Mouse (Mus musculus): ENCODE measurements around the gene Olfr1417. TPM values are rescaled to one million over a fixed set of nuclear protein-coding genes. Genes with fewer than 3 reads are reported as not detected.

Olfr1417 gene
- polyA plus RNA-seq, 1 experiment from 2014 or later = not detected

DNA sequence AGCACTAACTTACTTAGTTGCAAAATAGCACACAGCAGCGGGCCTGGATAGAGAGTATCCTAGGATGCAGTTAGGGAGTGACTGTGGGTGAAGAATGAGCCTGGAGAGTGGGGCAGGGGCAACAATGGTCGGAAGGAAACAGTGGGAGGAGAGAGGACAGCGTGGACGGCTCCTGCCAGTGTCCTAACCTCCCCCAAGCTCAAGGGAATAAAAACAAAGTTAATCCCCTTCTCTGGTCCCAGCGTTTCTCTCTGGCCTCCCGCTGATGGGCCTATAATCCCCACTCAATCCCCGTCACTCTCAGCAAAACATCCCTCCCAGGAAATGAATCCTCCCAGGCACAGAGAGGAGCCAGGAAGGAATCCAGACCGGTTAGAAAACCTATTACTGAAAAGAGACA lies 25.4 kb downstream of the Olfr1417 start:
- Histone ChIP-seq H3K36me3 (ENCODE audit: control insufficient read depth, insufficient read depth, low read length) (no peaks in the 10 kb centered on the region), H3K27me3 (ENCODE audit: control insufficient read depth, insufficient read depth, low read depth, low read length) (no peaks in the 10 kb centered on the region), H3K4me2 (ENCODE audit: low read depth, low read length) (no peak overlapping the region), H3K9ac (ENCODE audit: low read length) (no peak overlapping the region), H3K4me3 (ENCODE audit: low read length) (no peak overlapping the region), H3K9me3 (ENCODE audit: control insufficient read depth, low read length) (no peaks in the 10 kb centered on the region), H3K4me1 (replicated peaks; ENCODE audit: control insufficient read depth, insufficient read depth, low read length) (peaks cover 9% of the 10 kb centered on the region), H3K27ac (ENCODE audit: low read length) (peak overlapping the region; percentile 53)
- ATAC-seq (ENCODE audit: low read depth) = peak; percentile 78
- WGBS = 26% methylated on average over 8 of the region's 8 CpGs

GRCm38 (mm10) chr19:11813136-11813535 lies 25.9 kb downstream of the Olfr1417 start:
- H3K4me1 ChIP-seq (replicated peaks; ENCODE audit: control insufficient read depth, insufficient read depth, low read length) = peaks cover 7% of the 10 kb centered on the region
- 0 out of 2 replicates have a peak overlapping the region, but pooled peaks have one; percentile 33 for H3K27ac ChIP-seq (ENCODE audit: low read length)

DNA sequence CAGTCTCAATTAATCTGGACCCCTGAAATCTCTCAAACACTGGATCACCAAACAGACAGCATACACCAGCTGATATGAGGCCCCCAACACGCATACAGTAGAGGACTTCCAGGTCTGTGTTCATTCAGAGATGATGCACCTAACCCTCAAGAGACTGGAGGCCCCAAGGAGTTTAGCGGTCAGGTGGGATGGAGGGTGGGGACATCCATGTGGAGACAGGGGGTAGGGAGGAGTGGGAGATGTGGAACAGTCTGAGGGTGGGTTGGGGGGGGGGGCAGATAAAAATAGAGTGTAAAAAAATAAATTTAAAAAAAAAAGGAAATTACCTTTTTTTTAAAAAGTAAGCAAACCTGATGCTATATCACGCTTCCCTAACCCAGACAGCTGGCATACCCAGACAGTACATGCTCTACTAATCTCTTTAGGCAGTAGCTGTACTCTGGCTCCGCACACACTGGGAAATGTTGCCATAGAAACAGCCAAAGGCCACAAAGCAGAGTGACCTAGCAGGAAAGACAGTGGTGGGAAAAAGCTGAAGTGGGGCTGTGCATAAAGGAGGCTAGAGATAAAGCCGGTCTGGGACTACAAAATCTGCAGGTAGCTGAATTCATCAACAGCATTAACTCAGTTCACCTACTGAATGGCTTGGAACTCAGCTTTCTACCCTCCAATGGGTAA lies 27.2 kb downstream of the Olfr1417 start:
- 45% methylated on average over 5 of the region's 5 CpGs for WGBS
- H3K27ac ChIP-seq (ENCODE audit: low read length) = no peak overlapping the region

More at GRCm38 (mm10) chr19:11813136-11813535, 25.9 kb downstream of the Olfr1417 start:
- 59% methylated on average over 4 of the region's 4 CpGs for WGBS
- no peak overlapping the region for H3K4me3 ChIP-seq (ENCODE audit: low read length)
- no peaks in the 10 kb centered on the region for H3K9me3 ChIP-seq (ENCODE audit: control insufficient read depth, low read length)
- H3K36me3 ChIP-seq (ENCODE audit: control insufficient read depth, insufficient read depth, low read length) = no peaks in the 10 kb centered on the region
- H3K9ac ChIP-seq (ENCODE audit: low read length) = no peak overlapping the region
- no peak overlapping the region for H3K4me2 ChIP-seq (ENCODE audit: low read depth, low read length)
- no peak for ATAC-seq (ENCODE audit: low read depth)
- H3K27me3 ChIP-seq (ENCODE audit: control insufficient read depth, insufficient read depth, low read depth, low read length) = no peaks in the 10 kb centered on the region

DNA sequence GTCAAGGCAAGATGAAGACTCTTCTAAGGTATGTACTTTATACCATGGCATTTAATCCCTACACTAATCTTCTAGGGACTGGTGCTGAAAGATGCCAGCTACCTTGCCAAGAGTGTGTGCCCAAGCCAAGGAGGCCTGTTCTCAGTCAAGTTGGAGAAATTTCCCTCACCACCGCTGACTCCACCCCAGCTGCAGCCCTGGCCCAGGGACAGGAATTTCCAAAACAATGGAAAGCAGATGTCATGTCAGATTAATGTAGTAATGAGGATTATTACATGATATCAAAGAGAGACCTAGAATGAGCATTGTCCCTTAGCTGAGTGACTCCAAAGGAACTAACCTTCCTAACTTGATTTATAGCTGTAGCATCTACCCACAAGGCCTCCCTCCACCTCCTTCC lies 28.2 kb downstream of the Olfr1417 start:
- peaks cover 7% of the 10 kb centered on the region for H3K4me1 ChIP-seq (replicated peaks; ENCODE audit: control insufficient read depth, insufficient read depth, low read length)
- 0 out of 2 replicates have a peak overlapping the region, but pooled peaks have one; percentile 30 for H3K27ac ChIP-seq (ENCODE audit: low read length)
- no peak overlapping the region for H3K9ac ChIP-seq (ENCODE audit: low read length)
- H3K4me3 ChIP-seq (ENCODE audit: low read length) = no peak overlapping the region
- no peak for ATAC-seq (ENCODE audit: low read depth)
- no peaks in the 10 kb centered on the region for H3K9me3 ChIP-seq (ENCODE audit: control insufficient read depth, low read length)
- 53% methylated on average over 1 of the region's 1 CpGs for WGBS
- no peaks in the 10 kb centered on the region for H3K27me3 ChIP-seq (ENCODE audit: control insufficient read depth, insufficient read depth, low read depth, low read length)
- no peak overlapping the region for H3K4me2 ChIP-seq (ENCODE audit: low read depth, low read length)
- H3K36me3 ChIP-seq (ENCODE audit: control insufficient read depth, insufficient read depth, low read length) = no peaks in the 10 kb centered on the region

More for the DNA sequence above, 27.2 kb downstream of the Olfr1417 start:
- H3K4me1 ChIP-seq (replicated peaks; ENCODE audit: control insufficient read depth, insufficient read depth, low read length) = peaks cover 7% of the 10 kb centered on the region
- H3K9ac ChIP-seq (ENCODE audit: low read length) = no peak overlapping the region
- ATAC-seq (ENCODE audit: low read depth) = peak; percentile 46
- H3K4me2 ChIP-seq (ENCODE audit: low read depth, low read length) = no peak overlapping the region
- H3K4me3 ChIP-seq (ENCODE audit: low read length) = no peak overlapping the region
- H3K27me3 ChIP-seq (ENCODE audit: control insufficient read depth, insufficient read depth, low read depth, low read length) = no peaks in the 10 kb centered on the region
- H3K9me3 ChIP-seq (ENCODE audit: control insufficient read depth, low read length) = no peaks in the 10 kb centered on the region
- H3K36me3 ChIP-seq (ENCODE audit: control insufficient read depth, insufficient read depth, low read length) = no peaks in the 10 kb centered on the region

- no peak for ATAC-seq (ENCODE audit: low read depth)
- no peak overlapping the region for H3K9ac ChIP-seq (ENCODE audit: low read length)
- H3K36me3 ChIP-seq (ENCODE audit: control insufficient read depth, insufficient read depth, low read length) = no peaks in the 10 kb centered on the region
- no peak overlapping the region for H3K4me2 ChIP-seq (ENCODE audit: low read depth, low read length)
- H3K9me3 ChIP-seq (ENCODE audit: control insufficient read depth, low read length) = no peaks in the 10 kb centered on the region
- H3K4me3 ChIP-seq (ENCODE audit: low read length) = no peak overlapping the region
- H3K4me1 ChIP-seq (replicated peaks; ENCODE audit: control insufficient read depth, insufficient read depth, low read length) = peaks cover 7% of the 10 kb centered on the region
- WGBS = 52% methylated on average over 5 of the region's 5 CpGs
- no peaks in the 10 kb centered on the region for H3K27me3 ChIP-seq (ENCODE audit: control insufficient read depth, insufficient read depth, low read depth, low read length)
- 0 out of 2 replicates have a peak overlapping the region, but pooled peaks have one; percentile 3 for H3K27ac ChIP-seq (ENCODE audit: low read length)
Observed at GRCm38 (mm10) chr19:11810003-11810758, 28.8 kb downstream of the Olfr1417 start.

GRCm38 (mm10) chr19:11808452-11808851 lies 30.6 kb downstream of the Olfr1417 start:
- WGBS = 84% methylated on average over 2 of the region's 2 CpGs
- H3K9me3 ChIP-seq (ENCODE audit: control insufficient read depth, low read length) = no peaks in the 10 kb centered on the region
- ATAC-seq (ENCODE audit: low read depth) = no peak
- no peak overlapping the region for H3K4me2 ChIP-seq (ENCODE audit: low read depth, low read length)
- H3K27ac ChIP-seq (ENCODE audit: low read length) = no peak overlapping the region
- H3K9ac ChIP-seq (ENCODE audit: low read length) = no peak overlapping the region
- no peaks in the 10 kb centered on the region for H3K36me3 ChIP-seq (ENCODE audit: control insufficient read depth, insufficient read depth, low read length)
- H3K4me1 ChIP-seq (replicated peaks; ENCODE audit: control insufficient read depth, insufficient read depth, low read length) = peaks cover 7% of the 10 kb centered on the region
- H3K27me3 ChIP-seq (ENCODE audit: control insufficient read depth, insufficient read depth, low read depth, low read length) = no peaks in the 10 kb centered on the region
- no peak overlapping the region for H3K4me3 ChIP-seq (ENCODE audit: low read length)

- WGBS = 56% methylated on average over 6 of the region's 6 CpGs
Observed at GRCm38 (mm10) chr19:11807822-11808221, 31.2 kb downstream of the Olfr1417 start.

GRCm38 (mm10) chr19:11807251-11807650 lies 31.8 kb downstream of the Olfr1417 start:
- Histone ChIP-seq H3K27me3 (ENCODE audit: control insufficient read depth, insufficient read depth, low read depth, low read length) (no peaks in the 10 kb centered on the region), H3K36me3 (ENCODE audit: control insufficient read depth, insufficient read depth, low read length) (no peaks in the 10 kb centered on the region), H3K4me2 (ENCODE audit: low read depth, low read length) (no peak overlapping the region), H3K9ac (ENCODE audit: low read length) (no peak overlapping the region), H3K4me3 (ENCODE audit: low read length) (no peak overlapping the region), H3K4me1 (replicated peaks; ENCODE audit: control insufficient read depth, insufficient read depth, low read length) (peaks cover 6% of the 10 kb centered on the region), H3K27ac (ENCODE audit: low read length) (no peak overlapping the region), H3K9me3 (ENCODE audit: control insufficient read depth, low read length) (no peaks in the 10 kb centered on the region)
- ATAC-seq (ENCODE audit: low read depth) = no peak
- WGBS = 51% methylated on average over 2 of the region's 2 CpGs

More at GRCm38 (mm10) chr19:11807822-11808221, 31.2 kb downstream of the Olfr1417 start:
- Histone ChIP-seq H3K27ac (ENCODE audit: low read length) (no peak overlapping the region), H3K27me3 (ENCODE audit: control insufficient read depth, insufficient read depth, low read depth, low read length) (no peaks in the 10 kb centered on the region), H3K9me3 (ENCODE audit: control insufficient read depth, low read length) (no peaks in the 10 kb centered on the region), H3K36me3 (ENCODE audit: control insufficient read depth, insufficient read depth, low read length) (no peaks in the 10 kb centered on the region), H3K9ac (ENCODE audit: low read length) (no peak overlapping the region), H3K4me1 (replicated peaks; ENCODE audit: control insufficient read depth, insufficient read depth, low read length) (peaks cover 7% of the 10 kb centered on the region), H3K4me2 (ENCODE audit: low read depth, low read length) (no peak overlapping the region), H3K4me3 (ENCODE audit: low read length) (no peak overlapping the region)
- no peak for ATAC-seq (ENCODE audit: low read depth)

DNA sequence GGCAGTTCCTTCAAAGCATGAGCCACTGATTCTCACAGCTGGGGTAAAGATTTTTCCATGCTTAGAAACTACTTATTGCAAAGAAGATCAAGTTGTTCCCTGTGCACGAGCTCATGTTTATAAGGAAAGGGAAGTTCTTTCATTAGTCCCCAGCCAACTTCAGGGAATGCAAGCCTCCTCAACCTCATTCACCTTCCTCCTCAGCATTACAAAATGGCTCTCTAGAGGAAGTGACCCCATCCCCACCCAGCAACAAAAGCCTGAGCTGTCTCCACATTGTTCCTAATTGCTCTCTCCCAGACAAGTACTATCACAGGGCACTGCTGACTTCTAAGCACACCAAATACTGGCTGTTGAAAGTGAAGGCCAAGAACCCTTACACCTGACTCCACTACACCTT lies 34.6 kb downstream of the Olfr1417 start:
- Histone ChIP-seq H3K4me2 (ENCODE audit: low read depth, low read length) (no peak overlapping the region), H3K4me1 (replicated peaks; ENCODE audit: control insufficient read depth, insufficient read depth, low read length) (no peaks in the 10 kb centered on the region), H3K27me3 (ENCODE audit: control insufficient read depth, insufficient read depth, low read depth, low read length) (no peaks in the 10 kb centered on the region), H3K4me3 (ENCODE audit: low read length) (no peak overlapping the region), H3K27ac (ENCODE audit: low read length) (peak overlapping the region; percentile 20; the same call in 1 of the 2 replicates), H3K9ac (ENCODE audit: low read length) (no peak overlapping the region), H3K9me3 (ENCODE audit: control insufficient read depth, low read length) (no peaks in the 10 kb centered on the region), H3K36me3 (ENCODE audit: control insufficient read depth, insufficient read depth, low read length) (no peaks in the 10 kb centered on the region)
- WGBS = 42% methylated on average over 1 of the region's 1 CpGs
- ATAC-seq (ENCODE audit: low read depth) = peak; percentile 51; the same call in 1 of the 2 replicates

Measured in lung, embryonic 16.5 days (tissue).